ENCODE assay signal across 8 mouse cellular contexts in the genomic region with DNA sequence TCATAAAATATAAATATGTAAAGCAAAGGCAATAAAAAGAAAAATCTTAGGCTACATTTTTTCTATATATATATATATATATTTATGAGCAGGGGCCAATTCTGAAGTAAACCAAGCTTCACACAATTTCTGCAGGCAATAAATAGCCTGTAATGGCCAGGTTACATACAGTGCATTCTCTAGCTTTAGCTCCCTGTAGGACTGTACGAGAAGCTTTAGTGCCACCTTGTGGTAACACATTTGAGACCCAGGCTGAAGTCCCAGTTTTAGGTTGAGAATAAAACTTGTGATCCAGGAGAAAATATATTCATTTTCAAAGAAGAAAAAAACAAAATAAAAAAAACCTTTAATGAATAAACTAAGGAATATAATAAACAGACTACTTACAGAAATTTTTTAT. TPM values are rescaled to one million over a fixed set of nuclear protein-coding genes. Genes with fewer than 3 reads are reported as not detected.
A peak's percentile ranks its signal among the peaks of the same experiment; 100 is the strongest.
DNase-seq lines count a peak whose midpoint lies in the region; ATAC-seq and TF ChIP-seq lines count a peak whose summit lies in the region.

No protein-coding gene starts in this region.

- H3K9me3 ChIP-seq in intestine, embryonic 14.5 days (ENCODE audit: control insufficient read depth, low read length) = no peaks in the 10 kb centered on the region
- H3K9me3 ChIP-seq in lung, embryonic 16.5 days (ENCODE audit: control insufficient read depth, low read length) = no peaks in the 10 kb centered on the region
- H3K9me3 ChIP-seq in stomach, postnatal 0 days (ENCODE audit: control insufficient read depth, low read length) = no peaks in the 10 kb centered on the region

- TF ChIP-seq POLR2A in heart, adult 2 months (IDR thresholded peaks at IDR 0.05; ENCODE audit: insufficient read depth, low read depth, low read length) = no peak

- no peaks in the 10 kb centered on the region for H3K36me3 ChIP-seq in heart, adult 2 months (ENCODE audit: control insufficient read depth, insufficient read depth, low read length)
- H3K36me3 ChIP-seq in intestine, embryonic 14.5 days (ENCODE audit: control insufficient read depth, insufficient read depth, low read length) = no peaks in the 10 kb centered on the region
- no peaks in the 10 kb centered on the region for H3K36me3 ChIP-seq in lung, embryonic 16.5 days (ENCODE audit: control insufficient read depth, insufficient read depth, low read length)
- H3K36me3 ChIP-seq in stomach, postnatal 0 days (ENCODE audit: control insufficient read depth, insufficient read depth, low read length) = no peaks in the 10 kb centered on the region

- 20% methylated on average over 1 of the region's 1 CpGs for WGBS in heart, adult 2 months
- 18% methylated on average over 1 of the region's 1 CpGs for WGBS in intestine, embryonic 14.5 days
- 13% methylated on average over 1 of the region's 1 CpGs for WGBS in lung, embryonic 16.5 days
- 12% methylated on average over 1 of the region's 1 CpGs for WGBS in stomach, postnatal 0 days

- no peak overlapping the region for H3K4me3 ChIP-seq in heart, adult 2 months
- no peak overlapping the region for H3K4me3 ChIP-seq in intestine, embryonic 14.5 days (ENCODE audit: low read depth, low read length)
- H3K4me3 ChIP-seq in lung, embryonic 16.5 days (ENCODE audit: low read length) = no peak overlapping the region
- H3K4me3 ChIP-seq in stomach, postnatal 0 days (ENCODE audit: low read depth, low read length) = no peak overlapping the region

- no peaks in the 10 kb centered on the region for H3K27me3 ChIP-seq in heart, adult 2 months (ENCODE audit: control insufficient read depth, insufficient read depth, low read length)
- H3K27me3 ChIP-seq in intestine, embryonic 14.5 days (replicated peaks; ENCODE audit: control insufficient read depth, insufficient read depth, low read length) = no peaks in the 10 kb centered on the region
- no peaks in the 10 kb centered on the region for H3K27me3 ChIP-seq in lung, embryonic 16.5 days (ENCODE audit: control insufficient read depth, insufficient read depth, low read depth, low read length)
- no peaks in the 10 kb centered on the region for H3K27me3 ChIP-seq in stomach, postnatal 0 days (ENCODE audit: control insufficient read depth, insufficient read depth, low read length)

- intact Hi-C loops in heart, adult 2 months (cut with DNase I) = loop anchor here (10.0 kb wide), 2 partner anchors 319 to 399 kb away; no protein-coding TSS in a partner anchor
- intact Hi-C loops in heart, postnatal 25 days (cut with DNase I) = loop anchor here (10.0 kb wide), 2 partner anchors 319 to 399 kb away; no protein-coding TSS in a partner anchor

- DNase-seq in heart, adult 2 months = no peak
- no peak for DNase-seq in heart, postnatal 25 days (ENCODE audit: low spot score)
- DNase-seq in ES-CJ7 (ENCODE audit: low read depth, low spot score) = peak; percentile 46
- DNase-seq in intestine, embryonic 14.5 days (ENCODE audit: low spot score) = no peak
- no peak for DNase-seq in stomach, postnatal 0 days (ENCODE audit: low spot score)
- no peak for DNase-seq in testis, postnatal 10 days (ENCODE audit: low spot score)

- no peak overlapping the region for H3K9ac ChIP-seq in heart, adult 2 months (ENCODE audit: low read depth, low read length)
- no peak overlapping the region for H3K9ac ChIP-seq in intestine, embryonic 14.5 days (ENCODE audit: low read length)
- no peak overlapping the region for H3K9ac ChIP-seq in lung, embryonic 16.5 days (ENCODE audit: low read length)
- H3K9ac ChIP-seq in stomach, postnatal 0 days (ENCODE audit: low read length) = no peak overlapping the region

- ATAC-seq in common myeloid progenitor, adult 5-6 weeks (replicated peaks; ENCODE audit: low read depth, poor library complexity, severe bottlenecking) = peak; percentile 77
- 0 out of 2 replicates have a peak, but pooled peaks have one; percentile 58 for ATAC-seq in intestine, embryonic 14.5 days (replicated peaks; ENCODE audit: low FRiP score, low TSS enrichment, low read depth)
- 0 out of 2 replicates have a peak, but pooled peaks have one; percentile 65 for ATAC-seq in lung, embryonic 16.5 days (ENCODE audit: low read depth)
- ATAC-seq in stomach, postnatal 0 days (ENCODE audit: low FRiP score, low TSS enrichment) = no peak

- no peaks in the 10 kb centered on the region for H3K79me2 ChIP-seq in heart, adult 2 months (replicated peaks; ENCODE audit: control insufficient read depth, insufficient read depth, low read length)

- no peaks in the 10 kb centered on the region for H3K4me1 ChIP-seq in heart, adult 2 months (ENCODE audit: control insufficient read depth, insufficient read depth, low read length)
- H3K4me1 ChIP-seq in intestine, embryonic 14.5 days (replicated peaks; ENCODE audit: control insufficient read depth, insufficient read depth, low read length) = peaks cover 7% of the 10 kb centered on the region; the same call in 1 of the 2 replicates
- peaks cover 9% of the 10 kb centered on the region for H3K4me1 ChIP-seq in lung, embryonic 16.5 days (replicated peaks; ENCODE audit: control insufficient read depth, insufficient read depth, low read length)
- H3K4me1 ChIP-seq in stomach, postnatal 0 days (replicated peaks; ENCODE audit: control insufficient read depth, insufficient read depth) = no peaks in the 10 kb centered on the region

- no peak overlapping the region for H3K4me2 ChIP-seq in intestine, embryonic 14.5 days (ENCODE audit: low read length)
- H3K4me2 ChIP-seq in lung, embryonic 16.5 days (ENCODE audit: low read depth, low read length) = no peak overlapping the region
- H3K4me2 ChIP-seq in stomach, postnatal 0 days (replicated peaks; ENCODE audit: low read depth) = no peak overlapping the region

- no peak overlapping the region for H3K27ac ChIP-seq in heart, adult 2 months
- H3K27ac ChIP-seq in intestine, embryonic 14.5 days (ENCODE audit: low read depth) = no peak overlapping the region
- no peak overlapping the region for H3K27ac ChIP-seq in lung, embryonic 16.5 days (ENCODE audit: low read length)
- no peak overlapping the region for H3K27ac ChIP-seq in stomach, postnatal 0 days (replicated peaks)

- TF ChIP-seq CTCF in heart, adult 2 months (IDR thresholded peaks at IDR 0.05) = peak; percentile 70
- TF ChIP-seq CTCF in stomach, postnatal 0 days (IDR thresholded peaks at IDR 0.05; ENCODE audit: low read depth) = peak; percentile 84

- TF ChIP-seq EP300 in heart, adult 2 months (IDR thresholded peaks at IDR 0.05; ENCODE audit: insufficient read depth, low read depth, low read length) = no peak
- no peak for TF ChIP-seq EP300 in stomach, postnatal 0 days (optimal IDR thresholded peaks at IDR 0.05)

RNA-seq across cellular contexts. Expression of gene Aldh1a7, which starts 36.9 kb away (rescaled TPM):
- total RNA-seq in heart, adult 2 months (2021) = under 1 TPM; 0.18 TPM
- polyA plus RNA-seq in heart, adult 2 months (2012; rRNA removed) = 2.2 and 2.3 TPM in 2 replicates
- total RNA-seq in heart, postnatal 25 days (2021) = under 1 TPM; 0.34 to 0.36 TPM
- 17.1 and 18.0 TPM in 2 replicates for total RNA-seq in common myeloid progenitor, adult 5-6 weeks (2017)
- polyA plus RNA-seq in intestine, embryonic 14.5 days (2014; fragmentation: Nextera tagmentation; extraction: Ambion mirVana) = 8.3 and 9.2 TPM in 2 replicates
- polyA plus RNA-seq in lung, embryonic 16.5 days (2015; fragmentation: Nextera tagmentation; extraction: Ambion mirVana) = 120 and 121 TPM in 2 replicates
- polyA plus RNA-seq in stomach, postnatal 0 days (2015; fragmentation: Nextera tagmentation; extraction: Ambion mirVana) = 118 and 119 TPM in 2 replicates

Comparison
In these comparisons a context has a peak if more than half of its experiments do, and no peak if none do; other contexts are left out.
1. RNA of gene Aldh1a7, which starts 36.9 kb away (polyA plus RNA-seq): 120 to 121 TPM in lung, embryonic 16.5 days and 118 to 119 TPM in stomach, postnatal 0 days; 8.3 to 9.2 TPM in intestine, embryonic 14.5 days and 2.2 to 2.3 TPM in heart, adult 2 months; every median in the first group is over 10 times any median in the second.